Mouse (Mus musculus): ENCODE data around the gene Lce1b.
"Not testable (repeated sequence)": the region's sequence is repeated elsewhere in the genome, so short reads cannot be mapped to it uniquely, and the experiment has no call there.

Lce1b gene

GRCm38 (mm10) chr3:92656826-92657225, at the start of gene Lce1b:
TSS of gene Lce1b (minus strand) at chr3:92656926.
- DNase-seq (ENCODE audit: extremely low read depth, low read depth) = no peak

GRCm38 (mm10) chr3:92694613-92695012, 37.9 kb upstream of the Lce1b start:
- DNase-seq (ENCODE audit: extremely low read depth, low read depth) = no peak

GRCm38 (mm10) chr3:92691688-92692087, 35.0 kb upstream of the Lce1b start:
- DNase-seq (ENCODE audit: extremely low read depth, low read depth) = no peak

- not testable (repeated sequence) for DNase-seq (ENCODE audit: extremely low read depth, low read depth)
These were observed 32.4 kb upstream of the Lce1b start for GRCm38 (mm10) chr3:92689154-92689553.

GRCm38 (mm10) chr3:92687110-92687509, 30.4 kb upstream of the Lce1b start, which contains the start of gene Lce1d:
TSS of gene Lce1d (minus strand) at chr3:92687210.
- DNase-seq (ENCODE audit: extremely low read depth, low read depth) = no peak

- DNase-seq (ENCODE audit: extremely low read depth, low read depth) = no peak
These were observed 22.2 kb upstream of the Lce1b start, which contains the start of gene Lce1c for GRCm38 (mm10) chr3:92678947-92679346. TSS of gene Lce1c (plus strand) at chr3:92679247.

- DNase-seq (ENCODE audit: extremely low read depth, low read depth) = no peak
These were observed 13.5 kb upstream of the Lce1b start, which contains the start of gene Lce1a2 for GRCm38 (mm10) chr3:92670215-92670614. TSS of gene Lce1a2 (minus strand) at chr3:92670315.

GRCm38 (mm10) chr3:92648207-92648606, 8.5 kb downstream of the Lce1b start, which contains the start of gene Lce1a1:
TSS of gene Lce1a1 (minus strand) at chr3:92648307.
- no peak for DNase-seq (ENCODE audit: extremely low read depth, low read depth)

- no peak for DNase-seq (ENCODE audit: extremely low read depth, low read depth)
These were observed 16.9 kb downstream of the Lce1b start for GRCm38 (mm10) chr3:92639854-92640253.

- no peak for DNase-seq (ENCODE audit: extremely low read depth, low read depth)
These were observed 18.1 kb downstream of the Lce1b start for GRCm38 (mm10) chr3:92638653-92638991.

GRCm38 (mm10) chr3:92637745-92638652, 18.7 kb downstream of the Lce1b start:
- DNase-seq (ENCODE audit: extremely low read depth, low read depth) = no peak

GRCm38 (mm10) chr3:92621560-92621959, 35.2 kb downstream of the Lce1b start, which contains the start of gene Lce6a:
TSS of gene Lce6a (minus strand) at chr3:92621660.
- DNase-seq (ENCODE audit: extremely low read depth, low read depth) = no peak

GRCm38 (mm10) chr3:92609804-92610203, 46.9 kb downstream of the Lce1b start:
- no peak for DNase-seq (ENCODE audit: extremely low read depth, low read depth)

GRCm38 (mm10) chr3:92607392-92607791, 49.3 kb downstream of the Lce1b start, which contains the start of gene 2210017I01Rik:
TSS of gene 2210017I01Rik (minus strand) at chr3:92607492.
- DNase-seq (ENCODE audit: extremely low read depth, low read depth) = no peak

Data from MEL-GATA-1-ER (cell line).